Mouse (Mus musculus): Measurements from ENCODE around the gene Cox6b2. TPM values are rescaled to one million over a fixed set of nuclear protein-coding genes. Genes with fewer than 3 reads are reported as not detected.
A peak's percentile ranks its signal among the peaks of the same experiment; 100 is the strongest.

Cox6b2 gene
- polyA plus RNA-seq, 1 experiment from 2014 or later = 33.4 TPM

GRCm38 (mm10) chr7:4782759-4783158 lies 29.9 kb upstream of the Cox6b2 start, which contains the start of the genes Il11 and Tmem190:
Il11 (minus strand) TSS chr7:4782859.
Tmem190 (plus strand) TSS chr7:4782937.
- no peak within 1 kb of the TSS for H3K4me3 ChIP-seq
- H3K27ac ChIP-seq = no peak within 1 kb of the TSS
- H3K4me1 ChIP-seq = peaks cover 3% of the 10 kb centered on the region
- no peak within 1 kb of the TSS for H3K4me2 ChIP-seq (replicated peaks)
- no peaks in the 10 kb centered on the region for H3K36me3 ChIP-seq
- no peaks in the 10 kb centered on the region for H3K9me3 ChIP-seq
- ATAC-seq (ENCODE audit: low FRiP score, low read depth) = no peak
- no peak within 1 kb of the TSS for H3K9ac ChIP-seq
- peaks cover 26% of the 10 kb centered on the region for H3K27me3 ChIP-seq (replicated peaks)
- WGBS = 82% methylated on average over 2 of the region's 2 CpGs

GRCm38 (mm10) chr7:4782130-4782529 lies 29.2 kb upstream of the Cox6b2 start:
- Histone ChIP-seq H3K9me3 (no peaks in the 10 kb centered on the region), H3K9ac (no peak overlapping the region), H3K4me3 (no peak overlapping the region), H3K27ac (no peak overlapping the region), H3K27me3 (replicated peaks) (peaks cover 32% of the 10 kb centered on the region), H3K36me3 (no peaks in the 10 kb centered on the region), H3K4me1 (peaks cover 9% of the 10 kb centered on the region), H3K4me2 (replicated peaks) (no peak overlapping the region)
- WGBS = 59% methylated on average over 3 of the region's 3 CpGs
- ATAC-seq (ENCODE audit: low FRiP score, low read depth) = no peak

DNA sequence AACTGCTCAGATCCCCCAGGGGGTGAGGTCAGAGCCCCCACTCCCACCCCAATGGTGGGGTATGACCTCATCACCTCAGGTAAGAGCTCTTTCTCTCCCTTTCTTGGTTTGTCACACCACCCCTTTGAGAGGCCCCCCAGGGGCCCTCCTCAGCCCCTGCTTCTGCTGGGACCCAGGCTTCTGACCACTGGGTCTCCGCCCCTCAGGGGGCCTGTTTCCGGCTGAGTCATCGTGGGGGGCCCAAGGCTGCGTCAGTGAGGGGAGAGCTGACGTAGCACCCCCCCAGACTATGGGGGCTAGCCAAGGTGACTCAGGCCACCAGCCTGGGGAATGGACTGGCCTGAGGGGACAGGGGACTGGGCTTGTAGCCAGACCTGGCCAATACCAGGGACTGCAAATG lies 27.0 kb upstream of the Cox6b2 start:
- Histone ChIP-seq H3K4me1 (peaks cover 14% of the 10 kb centered on the region), H3K9me3 (no peaks in the 10 kb centered on the region), H3K4me3 (no peak overlapping the region), H3K27me3 (replicated peaks) (peaks cover 54% of the 10 kb centered on the region), H3K4me2 (replicated peaks) (no peak overlapping the region), H3K9ac (no peak overlapping the region), H3K36me3 (no peaks in the 10 kb centered on the region), H3K27ac (no peak overlapping the region)
- no peak for ATAC-seq (ENCODE audit: low FRiP score, low read depth)
- 50% methylated on average over 5 of the region's 5 CpGs for WGBS

GRCm38 (mm10) chr7:4777851-4778637 lies 25.1 kb upstream of the Cox6b2 start:
- peaks cover 61% of the 10 kb centered on the region for H3K27me3 ChIP-seq (replicated peaks)
- H3K4me1 ChIP-seq = peaks cover 14% of the 10 kb centered on the region
- no peaks in the 10 kb centered on the region for H3K9me3 ChIP-seq
- ATAC-seq (ENCODE audit: low FRiP score, low read depth) = peak; percentile 1; the same call in 1 of the 2 replicates
- H3K36me3 ChIP-seq = no peaks in the 10 kb centered on the region
- WGBS = 7% methylated on average over 20 of the region's 20 CpGs
- H3K4me2 ChIP-seq (replicated peaks) = peak overlapping the region; percentile 57
- no peak overlapping the region for H3K27ac ChIP-seq
- peak overlapping the region; percentile 11; the same call in 1 of the 2 replicates for H3K4me3 ChIP-seq
- H3K9ac ChIP-seq = peak overlapping the region; percentile 27; the same call in 1 of the 2 replicates

DNA sequence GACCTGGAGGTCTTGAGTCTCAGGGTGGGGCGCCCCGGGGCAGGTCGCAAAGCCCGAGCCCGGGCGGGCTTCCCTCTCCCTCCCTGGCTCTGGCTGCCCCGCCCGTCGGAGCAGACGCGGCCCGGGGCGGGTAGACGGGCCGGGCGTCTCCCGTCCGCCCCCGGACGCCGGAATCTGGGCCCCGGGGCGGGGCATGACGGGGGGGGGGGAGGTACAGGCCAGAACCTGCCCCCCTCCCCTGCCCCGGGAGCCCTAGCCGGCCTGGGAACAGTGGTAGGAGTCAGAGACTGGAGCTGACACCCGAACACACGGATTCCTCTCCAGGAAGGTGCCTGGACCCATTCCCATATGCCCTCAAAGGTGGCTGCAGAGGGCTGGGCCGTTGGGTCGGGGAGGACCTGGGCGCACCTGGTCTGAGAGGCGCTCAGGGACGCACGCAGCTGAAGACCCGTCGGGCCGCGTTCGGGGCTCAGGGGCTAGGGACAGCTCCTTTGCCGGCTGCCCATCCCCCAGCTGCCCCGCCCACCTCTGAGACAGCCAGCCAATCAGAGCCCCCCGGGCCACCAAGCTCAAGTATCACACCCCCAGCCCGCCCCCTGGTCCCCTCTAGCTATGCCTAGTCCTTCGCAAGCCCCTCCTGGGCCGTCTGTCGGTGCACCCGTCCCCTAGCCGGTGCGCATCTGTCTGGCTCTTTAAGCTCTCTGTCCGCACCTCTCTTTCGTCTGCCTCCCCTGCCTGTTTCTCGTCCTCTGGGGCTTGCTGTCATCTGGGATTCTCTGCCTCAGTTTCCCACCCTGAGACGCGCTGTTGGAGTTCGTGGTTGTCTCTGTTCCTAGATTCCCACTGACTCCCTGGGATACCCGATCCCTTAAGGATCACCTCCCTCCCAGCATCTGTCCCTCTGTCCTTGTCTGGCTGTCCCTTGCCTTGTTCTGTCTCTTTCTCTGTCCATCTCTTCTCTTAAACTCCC lies 24.3 kb upstream of the Cox6b2 start:
- Histone ChIP-seq H3K4me1 (peaks cover 14% of the 10 kb centered on the region), H3K9me3 (no peaks in the 10 kb centered on the region), H3K4me3 (peak overlapping the region; percentile 29), H3K36me3 (no peaks in the 10 kb centered on the region), H3K4me2 (replicated peaks) (peak overlapping the region; percentile 57), H3K9ac (peak overlapping the region; percentile 44; the same call in 1 of the 2 replicates), H3K27me3 (replicated peaks) (peaks cover 61% of the 10 kb centered on the region), H3K27ac (no peak overlapping the region)
- peak; percentile 77 for ATAC-seq (ENCODE audit: low FRiP score, low read depth)
- 2% methylated on average over 45 of the region's 56 CpGs for WGBS

DNA sequence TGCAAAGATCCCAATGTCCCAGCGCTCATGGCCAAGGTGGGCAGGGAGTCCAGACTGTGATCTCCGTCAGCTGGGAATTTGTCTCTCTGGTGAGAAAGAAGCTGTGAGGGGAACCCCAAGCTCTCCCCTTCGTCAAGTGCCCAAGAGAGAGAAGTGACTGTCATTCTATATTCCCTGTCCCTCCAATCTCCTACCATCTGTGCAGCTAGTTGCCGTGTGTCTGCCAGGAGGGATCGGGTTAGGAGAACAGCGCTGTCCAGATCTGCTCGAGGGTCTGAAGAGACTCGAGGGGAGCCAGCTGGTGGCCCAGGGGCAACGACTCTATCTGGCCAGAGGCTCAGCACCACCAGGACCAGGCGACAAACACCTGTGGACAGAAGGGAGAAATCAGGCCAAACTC lies 23.2 kb upstream of the Cox6b2 start:
- Histone ChIP-seq H3K4me2 (replicated peaks) (no peak overlapping the region), H3K27me3 (replicated peaks) (peaks cover 61% of the 10 kb centered on the region)

DNA sequence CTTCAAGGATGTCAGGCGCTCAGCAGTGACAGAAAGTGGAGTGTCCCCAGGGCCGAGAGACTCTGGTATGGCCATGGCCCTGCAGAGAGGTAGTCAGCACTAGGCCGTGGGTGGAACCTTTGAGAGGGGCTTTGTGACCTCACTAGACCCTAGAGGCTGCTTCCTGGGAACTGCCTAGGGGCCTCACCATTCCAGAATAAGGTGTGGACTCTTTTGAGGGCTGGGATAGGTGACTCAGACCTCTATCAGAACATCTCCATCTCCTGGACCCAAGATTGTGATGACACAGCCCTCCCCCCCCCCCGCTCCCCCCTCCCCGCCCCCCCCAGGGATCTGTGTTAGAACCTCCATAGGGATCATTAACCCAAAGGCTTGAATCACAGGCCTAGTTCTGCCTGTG lies 18.3 kb upstream of the Cox6b2 start, which contains the start of gene Fam71e2:
Fam71e2 (minus strand) TSS at position 101 of the 400 bp plus-strand sequence.
- ATAC-seq (ENCODE audit: low FRiP score, low read depth) = no peak
- Histone ChIP-seq H3K9me3 (no peaks in the 10 kb centered on the region), H3K4me3 (no peak within 1 kb of the TSS), H3K36me3 (no peaks in the 10 kb centered on the region), H3K4me2 (replicated peaks) (no peak within 1 kb of the TSS), H3K4me1 (no peaks in the 10 kb centered on the region), H3K27ac (no peak within 1 kb of the TSS), H3K27me3 (replicated peaks) (peaks cover 20% of the 10 kb centered on the region), H3K9ac (no peak within 1 kb of the TSS)
- WGBS = 70% methylated on average over 4 of the region's 5 CpGs

More for the DNA sequence above, 23.2 kb upstream of the Cox6b2 start:
- Histone ChIP-seq H3K36me3 (no peaks in the 10 kb centered on the region), H3K4me3 (0 out of 2 replicates have a peak overlapping the region, but pooled peaks have one; percentile 29), H3K4me1 (peaks cover 14% of the 10 kb centered on the region), H3K9me3 (no peaks in the 10 kb centered on the region), H3K9ac (no peak overlapping the region), H3K27ac (no peak overlapping the region)
- 50% methylated on average over 10 of the region's 10 CpGs for WGBS
- no peak for ATAC-seq (ENCODE audit: low FRiP score, low read depth)

DNA sequence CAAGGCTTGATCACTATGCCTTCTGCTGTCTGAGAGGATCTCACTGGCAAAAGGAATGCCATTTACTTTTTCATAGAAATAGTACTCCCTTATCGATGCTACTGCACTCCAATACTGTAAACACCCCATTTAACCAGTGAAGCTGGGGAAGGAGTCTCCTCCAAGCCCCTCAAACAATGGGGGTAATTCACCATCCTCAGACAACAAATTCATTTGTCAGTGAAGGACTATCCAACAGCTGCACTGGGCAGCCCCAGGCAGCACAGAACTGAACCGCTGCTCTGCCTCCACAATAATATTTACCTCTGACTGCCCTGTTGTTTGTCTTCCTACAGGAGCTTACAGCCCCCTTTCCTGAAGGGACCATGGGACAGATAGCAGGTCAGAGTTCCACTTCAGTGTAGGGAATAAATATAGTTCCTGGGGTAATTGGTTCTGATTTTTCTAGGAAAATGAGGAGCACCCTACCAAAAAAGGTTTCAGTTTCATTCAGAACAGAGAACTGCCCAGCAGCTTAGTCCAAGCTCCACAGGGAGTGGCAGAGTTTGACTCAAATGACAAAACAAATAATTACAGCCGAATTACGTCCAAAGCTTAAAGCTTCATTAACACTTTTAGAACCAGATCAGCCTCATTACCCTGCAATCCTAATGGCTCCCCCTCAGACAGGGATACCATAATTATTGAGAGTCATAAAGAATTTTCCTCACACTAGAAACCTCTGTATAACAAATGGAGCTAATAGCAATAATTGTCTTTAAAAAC lies 12.2 kb upstream of the Cox6b2 start:
- Histone ChIP-seq H3K9me3 (no peaks in the 10 kb centered on the region), H3K4me2 (replicated peaks) (0 out of 2 replicates have a peak overlapping the region, but pooled peaks have one; percentile 1), H3K9ac (no peak overlapping the region), H3K4me1 (peaks cover 8% of the 10 kb centered on the region), H3K27me3 (replicated peaks) (no peaks in the 10 kb centered on the region), H3K36me3 (no peaks in the 10 kb centered on the region), H3K4me3 (no peak overlapping the region), H3K27ac (no peak overlapping the region)
- WGBS = 15% methylated on average over 4 of the region's 4 CpGs
- no peak for ATAC-seq (ENCODE audit: low FRiP score, low read depth)

GRCm38 (mm10) chr7:4759670-4760069 lies 6.8 kb upstream of the Cox6b2 start:
- no peaks in the 10 kb centered on the region for H3K36me3 ChIP-seq
- H3K4me2 ChIP-seq (replicated peaks) = no peak overlapping the region
- ATAC-seq (ENCODE audit: low FRiP score, low read depth) = no peak
- H3K4me1 ChIP-seq = peaks cover under 1% of the 10 kb centered on the region; the same call in 1 of the 2 replicates
- H3K9me3 ChIP-seq = no peaks in the 10 kb centered on the region
- H3K9ac ChIP-seq = no peak overlapping the region
- WGBS = 31% methylated on average over 1 of the region's 1 CpGs
- no peak overlapping the region for H3K4me3 ChIP-seq
- no peak overlapping the region for H3K27ac ChIP-seq
- no peaks in the 10 kb centered on the region for H3K27me3 ChIP-seq (replicated peaks)

- Histone ChIP-seq H3K27ac (no peak overlapping the region), H3K9ac (0 out of 2 replicates have a peak overlapping the region, but pooled peaks have one; percentile 21)
- peak; percentile 74 for ATAC-seq (ENCODE audit: low FRiP score, low read depth)
Measured at GRCm38 (mm10) chr7:4751971-4752820, 698 bp downstream of the Cox6b2 start.

More at GRCm38 (mm10) chr7:4751971-4752820, 698 bp downstream of the Cox6b2 start:
- H3K4me3 ChIP-seq = peak overlapping the region; percentile 33
- H3K9me3 ChIP-seq = no peaks in the 10 kb centered on the region
- peak overlapping the region; percentile 57 for H3K4me2 ChIP-seq (replicated peaks)
- H3K4me1 ChIP-seq = peaks cover 20% of the 10 kb centered on the region
- 0 out of 2 replicates have a peak, but pooled peaks cover 4% of the 10 kb centered on the region for H3K27me3 ChIP-seq (replicated peaks)
- peaks cover 4% of the 10 kb centered on the region for H3K36me3 ChIP-seq
- 3% methylated on average over 30 of the region's 30 CpGs for WGBS
